Mouse (Mus musculus) MEL (cell line): ENCODE results near the gene Rgs8.

Experiments used
- CHD2 ChIP-seq: IDR thresholded peaks from 2 replicates; pipeline ENCODE4 v1.6.1; 2011; ENCODE audit warnings: low read length, improper control_type of control experiment
- CTCF ChIP-seq, 3 experiments: IDR thresholded peaks in 2 of 3; conservative IDR thresholded peaks in 1 of 3; 2 replicates each; pipeline ENCODE4 v1.5.1; 2011 to 2012; ENCODE audit warnings: low read length in 3 of 3, low read depth in 2 of 3, mild to moderate bottlenecking in 2 of 3, improper control_type of control experiment in 1 of 3, inconsistent platforms in 1 of 3, mixed read lengths in 1 of 3, moderate library complexity in 1 of 3; ENCODE audit not compliant: control insufficient read depth in 1 of 3, insufficient read depth in 1 of 3, poor library complexity in 1 of 3, severe bottlenecking in 1 of 3
- E2F4 ChIP-seq: IDR thresholded peaks from 2 replicates; pipeline ENCODE4 v1.6.1; 2011; ENCODE audit warnings: low read depth, low read length, improper control_type of control experiment, borderline replicate concordance
- ELF1 ChIP-seq: IDR thresholded peaks from 2 replicates; pipeline ENCODE4 v1.6.1; 2014; ENCODE audit warnings: low read depth, mild to moderate bottlenecking, inconsistent platforms, low read length, improper control_type of control experiment, moderate library complexity
- EP300 ChIP-seq, 2 experiments: IDR thresholded peaks; 2 replicates each; pipeline ENCODE4 v1.6.1; 2011; ENCODE audit warnings: improper control_type of control experiment in 2 of 2, low read length in 2 of 2, low read depth in 1 of 2, mild to moderate bottlenecking in 1 of 2
- GATA1 ChIP-seq: IDR thresholded peaks from 2 replicates; pipeline ENCODE4 v1.6.1; 2011; ENCODE audit warnings: low read depth, low read length, improper control_type of control experiment
- JUND ChIP-seq: IDR thresholded peaks from 2 replicates; pipeline ENCODE4 v1.6.1; 2011; ENCODE audit warnings: low read depth, mild to moderate bottlenecking, improper control_type of control experiment, low read length
- NRF1 ChIP-seq: IDR thresholded peaks from 2 replicates; pipeline ENCODE4 v1.6.1; 2014; ENCODE audit warnings: low read depth, mild to moderate bottlenecking, inconsistent platforms, low read length, improper control_type of control experiment, moderate library complexity; ENCODE audit not compliant: poor library complexity, insufficient read depth, severe bottlenecking
- POLR2A ChIP-seq, 2 experiments: IDR thresholded peaks; 2 replicates each; pipeline ENCODE4 v1.6.1; 2011 to 2012; ENCODE audit warnings: low read length in 2 of 2, mild to moderate bottlenecking in 2 of 2, control low read depth in 1 of 2, improper control_type of control experiment in 1 of 2, low read depth in 1 of 2, moderate library complexity in 1 of 2; ENCODE audit not compliant: control insufficient read depth in 1 of 2, insufficient read depth in 1 of 2, poor library complexity in 1 of 2
- TAL1 ChIP-seq: IDR thresholded peaks from 2 replicates; pipeline ENCODE4 v1.6.1; 2012; ENCODE audit warnings: mild to moderate bottlenecking, inconsistent platforms, low read length, moderate library complexity, mixed read lengths
- TCF12 ChIP-seq: IDR thresholded peaks from 2 replicates; pipeline ENCODE4 v1.6.1; 2014; ENCODE audit warnings: low read depth, mild to moderate bottlenecking, inconsistent platforms, low read length, improper control_type of control experiment, moderate library complexity
- USF2 ChIP-seq, 2 experiments: IDR thresholded peaks; 2 replicates each; pipeline ENCODE4 v1.6.1; 2011 to 2012; ENCODE audit warnings: improper control_type of control experiment in 2 of 2, low read length in 2 of 2, borderline replicate concordance in 1 of 2, inconsistent platforms in 1 of 2, low read depth in 1 of 2, mild to moderate bottlenecking in 1 of 2; ENCODE audit not compliant: insufficient read depth in 1 of 2

DNA sequence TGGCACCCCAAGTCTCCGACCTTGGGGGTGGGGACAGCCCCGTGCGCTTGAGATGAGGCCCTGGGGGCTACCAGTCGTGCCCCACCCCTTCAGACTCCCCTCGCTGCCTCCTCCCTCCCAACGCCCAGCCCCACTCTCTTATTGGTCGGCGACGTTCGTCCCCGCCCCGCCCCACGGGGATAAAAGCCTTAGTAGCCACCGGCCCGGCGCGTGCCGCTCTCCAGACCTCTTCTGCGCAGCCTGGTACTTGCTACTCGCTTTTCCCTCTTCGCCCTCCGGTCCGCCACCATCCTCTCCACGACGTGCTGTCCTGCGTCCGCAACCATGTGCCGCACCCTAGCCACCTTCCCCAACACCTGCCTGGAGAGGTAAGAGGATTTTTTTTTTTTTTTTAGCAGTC, 87.3 kb downstream of the Rgs8 start, which contains the start of gene Rgs16:
- TF ChIP-seq TCF12 (no peak), CTCF (IDR thresholded peaks at IDR 0.05 in 2 of 3, conservative IDR thresholded peaks at IDR 0.05 in 1 of 3; ENCODE audit: control insufficient read depth in 1 of 3, insufficient read depth in 1 of 3, low read depth in 2 of 3, low read length in 3 of 3, poor library complexity in 1 of 3, severe bottlenecking in 1 of 3) (no peak), ELF1 (no peak), GATA1 (no peak), NRF1 (no peak), USF2 (IDR thresholded peaks at IDR 0.05; ENCODE audit: borderline replicate concordance in 1 of 2, insufficient read depth in 1 of 2, low read depth in 1 of 2, low read length in 2 of 2) (no peak), JUND (no peak), POLR2A (IDR thresholded peaks at IDR 0.05; ENCODE audit: control insufficient read depth in 1 of 2, insufficient read depth in 1 of 2, low read depth in 1 of 2, low read length in 2 of 2, poor library complexity in 1 of 2) (no peak), CHD2 (no peak), TAL1 (no peak), EP300 (IDR thresholded peaks at IDR 0.05; ENCODE audit: low read depth in 1 of 2, low read length in 2 of 2) (no peak), E2F4 (no peak)
